Mouse (Mus musculus) CH12.LX (cell line): Measurements from ENCODE around the gene Vps37d.

Experiments
- CTCF ChIP-seq, 2 experiments: IDR thresholded peaks in 1 of 2; conservative IDR thresholded peaks in 1 of 2; 2 replicates each; pipeline ENCODE4 v1.5.1; 2011 to 2012; ENCODE audit warnings: low read depth in 2 of 2, low read length in 2 of 2, improper control_type of control experiment in 1 of 2, inconsistent platforms in 1 of 2, mild to moderate bottlenecking in 1 of 2, moderate library complexity in 1 of 2
- EP300 ChIP-seq: IDR thresholded peaks from 2 replicates; pipeline ENCODE4 v1.6.1; 2011; ENCODE audit warnings: low read length, improper control_type of control experiment
- MEF2A ChIP-seq: IDR thresholded peaks from 2 replicates; pipeline ENCODE4 v1.6.1; 2014; ENCODE audit warnings: low read depth, mild to moderate bottlenecking, inconsistent platforms, low read length, improper control_type of control experiment, borderline replicate concordance
- MXI1 ChIP-seq: IDR thresholded peaks from 2 replicates; pipeline ENCODE4 v1.6.1; 2011; ENCODE audit warnings: mild to moderate bottlenecking, low read depth, low read length, improper control_type of control experiment
- POLR2A ChIP-seq: IDR thresholded peaks from 2 replicates; pipeline ENCODE4 v1.6.1; 2011; ENCODE audit warnings: low read depth, mild to moderate bottlenecking, improper control_type of control experiment, low read length
- SMC3 ChIP-seq: IDR thresholded peaks from 2 replicates; pipeline ENCODE4 v1.6.1; 2011; ENCODE audit warnings: low read depth, low read length, improper control_type of control experiment
- TBP ChIP-seq: conservative IDR thresholded peaks from 2 replicates; pipeline ENCODE4 v1.6.1; 2011; ENCODE audit warnings: low read depth, low read length, improper control_type of control experiment
- ZNF384 ChIP-seq: IDR thresholded peaks from 2 replicates; pipeline ENCODE4 v1.6.1; 2012; ENCODE audit warnings: low read depth, low read length, improper control_type of control experiment, inconsistent platforms

DNA sequence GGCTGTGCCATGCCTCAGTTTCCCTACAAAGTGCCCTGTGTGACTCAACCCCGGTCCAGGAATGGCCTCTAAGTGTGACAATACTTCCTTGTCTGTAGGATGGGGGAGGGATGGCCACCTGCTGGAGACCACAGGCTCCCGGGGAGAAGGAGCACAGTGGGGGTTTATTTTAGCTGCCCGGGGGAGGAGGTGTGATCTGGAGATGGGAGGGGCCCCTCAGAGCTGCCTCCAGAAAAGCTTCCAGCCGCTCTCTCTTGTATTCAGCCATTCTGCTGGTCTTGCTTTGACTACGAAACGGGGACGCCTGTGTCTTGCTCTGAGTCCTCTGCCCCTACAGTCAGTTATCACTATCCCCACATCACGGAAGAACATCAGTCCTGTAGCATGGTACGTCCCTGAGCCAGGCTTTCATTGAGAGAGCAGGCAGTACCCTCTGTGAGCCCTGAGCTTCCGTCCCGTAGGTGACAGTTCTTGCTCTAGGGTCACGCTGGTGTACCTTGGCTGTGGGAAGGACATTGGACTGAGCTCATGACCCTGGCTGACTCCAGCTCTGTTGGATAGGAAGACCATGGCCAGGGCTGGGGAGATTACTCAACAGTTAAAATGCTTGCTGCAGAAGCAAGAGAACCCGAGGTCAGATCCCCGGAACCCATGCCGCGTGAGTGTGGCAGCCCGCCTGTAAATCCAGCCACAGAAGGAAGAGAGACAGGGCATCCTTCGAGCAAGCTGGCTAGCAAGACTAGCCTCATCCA lies 42.3 kb downstream of the Vps37d start:
- no peak for TF ChIP-seq EP300
- no peak for TF ChIP-seq SMC3
- no peak for TF ChIP-seq CTCF (conservative IDR thresholded peaks at IDR 0.05 in 1 of 2, IDR thresholded peaks at IDR 0.05 in 1 of 2; ENCODE audit: low read depth in 2 of 2, low read length in 2 of 2)
- no peak for TF ChIP-seq MEF2A
- TF ChIP-seq MXI1, result no peak
- no peak for TF ChIP-seq ZNF384
- TF ChIP-seq POLR2A, result no peak
- no peak for TF ChIP-seq TBP
